Mouse (Mus musculus) hindbrain, postnatal 0 days (tissue): ENCODE results near the gene Kcnq1. TPM values are rescaled to one million over a fixed set of nuclear protein-coding genes. Genes with fewer than 3 reads are reported as not detected.

Experiments
- ATAC-seq: fragments of 200-750 bp; cut with Nextera tagmentation; 2 replicates; pipeline ENCODE4 v1.8.0; 2017; ENCODE audit warnings: mild to moderate bottlenecking, moderate TSS enrichment, moderate library complexity
- DNase-seq: peaks from one replicate; pipeline ENCODE4 v3.0.0-alpha.2; 2015; ENCODE audit warnings: low spot score
- H3K27ac ChIP-seq: fragments of 300-500 bp; sonication (generic); 2 replicates; pipeline ENCODE4 v1.5.1; 2014; ENCODE audit warnings: mild to moderate bottlenecking
- H3K27me3 ChIP-seq: fragments of 300-500 bp; sonication (generic); 2 replicates; pipeline ENCODE4 v1.6.1; 2014; ENCODE audit warnings: low read length, mixed read lengths; ENCODE audit not compliant: insufficient read depth
- H3K36me3 ChIP-seq: fragments of 300-500 bp; sonication (generic); 2 replicates; pipeline ENCODE4 v1.6.1; 2014; ENCODE audit warnings: low read length, mixed read lengths; ENCODE audit not compliant: insufficient read depth
- H3K4me1 ChIP-seq: fragments of 300-500 bp; sonication (generic); 2 replicates; pipeline ENCODE4 v1.6.1; 2014; ENCODE audit warnings: antibody characterized with exemption, low read length, mixed read lengths; ENCODE audit not compliant: insufficient read depth
- H3K4me2 ChIP-seq: fragments of 300-500 bp; sonication (generic); 2 replicates; pipeline ENCODE4 v1.6.1; 2014; ENCODE audit warnings: low read depth, mild to moderate bottlenecking, low read length, moderate library complexity, mixed read lengths
- H3K4me3 ChIP-seq: fragments of 300-500 bp; sonication (generic); 2 replicates; pipeline ENCODE4 v1.5.1; 2014; ENCODE audit warnings: low read length
- H3K9ac ChIP-seq: fragments of 300-500 bp; sonication (generic); replicated peaks from 2 replicates; pipeline ENCODE4 v1.6.1; 2014; ENCODE audit warnings: mild to moderate bottlenecking, low read length, moderate library complexity, mixed read lengths
- H3K9me3 ChIP-seq: fragments of 300-500 bp; sonication (generic); 2 replicates; pipeline ENCODE4 v1.6.1; 2016; ENCODE audit warnings: low read length, mixed read lengths
- CTCF ChIP-seq: IDR thresholded peaks from 2 replicates; pipeline ENCODE4 v1.5.1; 2016; ENCODE audit warnings: antibody characterized with exemption, control low read depth, low read depth
- whole genome bisulfite sequencing: fragments of 180-500 bp; shearing (Covaris S2); extraction: QIAGEN DNeasy Blood & Tissue Kit; methylation state at CpG from one replicate; pipeline ENCODE4 v1.1.7; 2014; 5-methylcytosine and 5-hydroxymethylcytosine counted together
- polyA plus RNA-seq: library from polyadenylated mRNA; unstranded; fragments of >200 nt; fragmentation: Nextera tagmentation; extraction: Ambion mirVana; gene quantifications from 2 replicates; pipeline ENCODE4 v1.2.1, GENCODE M21; 2015
- total RNA-seq: library from RNA; depleted of rRNA; stranded (reverse); fragments of >200 nt; gene quantifications from 2 replicates; pipeline ENCODE4 v1.2.3, GENCODE M21; 2014

Gene Kcnq1
- total and polyA plus RNA-seq, 2 experiments from 2014 or later: 1.4 to 1.9 TPM

DNA sequence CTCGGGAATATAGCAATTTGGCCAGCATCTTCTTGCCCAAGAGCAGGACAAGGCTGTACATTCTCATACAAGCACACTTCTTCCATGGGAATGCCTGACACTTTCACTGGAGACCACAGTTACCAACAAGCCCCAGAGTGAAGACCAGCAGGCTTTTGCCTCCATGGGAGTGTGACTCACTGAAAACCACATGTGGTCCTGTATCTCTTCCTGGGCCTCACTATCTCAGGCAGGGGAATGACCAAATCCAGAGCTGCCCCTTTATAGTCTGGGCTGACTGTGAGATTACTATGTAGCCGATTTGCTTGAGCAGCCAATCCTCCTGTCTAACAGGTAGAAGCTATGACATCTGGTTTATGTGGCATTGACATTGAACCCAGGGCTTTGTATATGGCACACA lies 22.5 kb upstream of the Kcnq1 start:
- H3K4me1 ChIP-seq: no peaks in the 10 kb centered on the region
- 84% methylated on average over 2 of the region's 2 CpGs for WGBS
- no peak overlapping the region for H3K4me3 ChIP-seq
- no peak overlapping the region for H3K27ac ChIP-seq
- H3K4me2 ChIP-seq: no peak overlapping the region
- TF ChIP-seq CTCF: no peak
- no peaks in the 10 kb centered on the region for H3K36me3 ChIP-seq
- no peak overlapping the region for H3K9ac ChIP-seq
- DNase-seq (no peak), ATAC-seq (no peak)
- no peaks in the 10 kb centered on the region for H3K9me3 ChIP-seq
- H3K27me3 ChIP-seq: no peaks in the 10 kb centered on the region

DNA sequence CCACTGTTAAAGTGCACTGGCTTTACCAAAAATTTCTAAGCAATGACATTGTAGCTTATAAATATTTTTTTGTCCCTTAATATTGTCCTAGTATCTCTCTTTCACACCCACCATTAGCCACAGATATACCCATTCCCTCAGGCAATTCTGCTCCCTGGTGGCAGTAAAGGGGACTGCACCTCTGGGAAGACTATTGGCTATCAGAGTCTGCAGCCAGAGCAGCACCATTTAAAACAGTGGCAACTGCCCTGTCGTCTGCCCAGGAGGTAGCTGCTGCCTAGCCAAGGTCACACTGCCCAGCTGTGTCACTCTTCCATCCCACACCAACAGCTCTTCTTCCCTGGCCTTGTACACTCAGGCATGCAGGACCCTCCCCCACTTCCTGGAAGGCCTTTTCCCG lies 19.8 kb upstream of the Kcnq1 start:
- no peak overlapping the region for H3K9ac ChIP-seq
- peak; percentile 83 for TF ChIP-seq CTCF
- no peak overlapping the region for H3K4me2 ChIP-seq
- H3K4me3 ChIP-seq: no peak overlapping the region
- no peaks in the 10 kb centered on the region for H3K9me3 ChIP-seq
- no peaks in the 10 kb centered on the region for H3K27me3 ChIP-seq
- no peaks in the 10 kb centered on the region for H3K36me3 ChIP-seq
- WGBS: 48% methylated on average over 2 of the region's 2 CpGs
- H3K4me1 ChIP-seq: no peaks in the 10 kb centered on the region
- H3K27ac ChIP-seq: no peak overlapping the region
- peak; percentile 30; the same call in 1 of the 2 replicates for ATAC-seq
- DNase-seq: peak; percentile 66

- ATAC-seq (peak; percentile 70; the same call in 1 of the 2 replicates), DNase-seq (peak; percentile 51)
- Histone ChIP-seq H3K4me3 (no peak overlapping the region), H3K4me1 (no peaks in the 10 kb centered on the region), H3K36me3 (no peaks in the 10 kb centered on the region), H3K27ac (no peak overlapping the region), H3K9ac (no peak overlapping the region), H3K9me3 (no peaks in the 10 kb centered on the region), H3K4me2 (no peak overlapping the region), H3K27me3 (no peaks in the 10 kb centered on the region)
- TF ChIP-seq CTCF: peak; percentile 64
- WGBS: 26% methylated on average over 4 of the region's 4 CpGs
Measured at GRCm38 (mm10) chr7:143087070-143087579, 19.0 kb upstream of the Kcnq1 start.

GRCm38 (mm10) chr7:143093847-143094246 lies 12.3 kb upstream of the Kcnq1 start:
- ATAC-seq (no peak), DNase-seq (no peak)
- no peak overlapping the region for H3K9ac ChIP-seq
- H3K9me3 ChIP-seq: no peaks in the 10 kb centered on the region
- TF ChIP-seq CTCF: no peak
- no peaks in the 10 kb centered on the region for H3K4me1 ChIP-seq
- WGBS: 77% methylated on average over 3 of the region's 3 CpGs
- no peaks in the 10 kb centered on the region for H3K27me3 ChIP-seq
- no peak overlapping the region for H3K4me2 ChIP-seq
- H3K4me3 ChIP-seq: no peak overlapping the region
- no peak overlapping the region for H3K27ac ChIP-seq
- H3K36me3 ChIP-seq: no peaks in the 10 kb centered on the region

GRCm38 (mm10) chr7:143094592-143095553 lies 11.3 kb upstream of the Kcnq1 start, which contains the start of gene Trpm5:
Gene Trpm5, minus strand, starts transcription at chr7:143094642.
- DNase-seq (peak; percentile 66), ATAC-seq (peak; percentile 76)
- Histone ChIP-seq H3K36me3 (no peaks in the 10 kb centered on the region), H3K27me3 (no peaks in the 10 kb centered on the region), H3K4me2 (no peak within 1 kb of the TSS), H3K9me3 (no peaks in the 10 kb centered on the region), H3K4me3 (no peak within 1 kb of the TSS), H3K27ac (no peak within 1 kb of the TSS), H3K4me1 (no peaks in the 10 kb centered on the region), H3K9ac (no peak within 1 kb of the TSS)
- 43% methylated on average over 10 of the region's 10 CpGs for WGBS
- TF ChIP-seq CTCF: peak; percentile 86

- TF ChIP-seq CTCF: no peak
- no peak for DNase-seq
- no peak for ATAC-seq
- Histone ChIP-seq H3K4me3 (no peak overlapping the region), H3K36me3 (no peaks in the 10 kb centered on the region), H3K27me3 (no peaks in the 10 kb centered on the region), H3K9ac (no peak overlapping the region), H3K4me1 (no peaks in the 10 kb centered on the region), H3K27ac (no peak overlapping the region), H3K4me2 (no peak overlapping the region), H3K9me3 (no peaks in the 10 kb centered on the region)
- 50% methylated on average over 1 of the region's 1 CpGs for WGBS
Measured at GRCm38 (mm10) chr7:143095554-143095907, 10.6 kb upstream of the Kcnq1 start.

DNA sequence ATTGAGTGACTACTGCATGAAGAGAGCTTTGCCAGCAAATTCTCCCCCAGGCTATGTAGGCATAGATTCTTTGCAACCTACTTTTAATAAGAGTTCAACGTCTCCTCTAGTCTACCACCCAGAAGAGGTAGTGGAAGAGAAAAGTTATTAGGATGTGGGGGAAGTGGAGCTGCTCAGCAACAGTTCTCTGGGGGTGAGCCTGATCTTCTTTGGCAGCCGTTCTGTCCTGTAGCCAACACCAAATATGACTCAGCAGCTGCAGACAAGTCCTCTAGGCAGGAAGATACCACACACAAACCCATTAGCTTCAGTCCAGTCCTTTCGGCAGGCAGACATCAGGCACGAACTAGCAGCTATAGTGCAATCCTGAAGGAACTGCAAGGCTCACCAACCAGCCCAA lies 5.4 kb upstream of the Kcnq1 start:
- no peak for ATAC-seq
- no peak for TF ChIP-seq CTCF

More for the DNA sequence above, 5.4 kb upstream of the Kcnq1 start:
- no peak overlapping the region for H3K9ac ChIP-seq
- H3K9me3 ChIP-seq: no peaks in the 10 kb centered on the region
- H3K4me1 ChIP-seq: no peaks in the 10 kb centered on the region
- DNase-seq: no peak
- peaks cover 5% of the 10 kb centered on the region; the same call in 1 of the 2 replicates for H3K27me3 ChIP-seq
- no peaks in the 10 kb centered on the region for H3K36me3 ChIP-seq
- WGBS: 54% methylated on average over 4 of the region's 4 CpGs
- no peak overlapping the region for H3K4me2 ChIP-seq
- H3K27ac ChIP-seq: no peak overlapping the region
- no peak overlapping the region for H3K4me3 ChIP-seq
